Mouse (Mus musculus) stomach, embryonic 14.5 days (tissue): ENCODE data around the gene Zbtb7b. TPM values are rescaled to one million over a fixed set of nuclear protein-coding genes. Genes with fewer than 3 reads are reported as not detected.

Source experiments
- ATAC-seq: fragments of 200-750 bp; cut with Nextera tagmentation; 2 replicates; pipeline ENCODE4 v1.8.0; 2017; ENCODE audit warnings: low read depth, moderate TSS enrichment; ENCODE audit not compliant: insufficient number of reproducible peaks, insufficient read depth, low FRiP score
- H3K27ac ChIP-seq: fragments of 300-500 bp; sonication (generic); 2 replicates; pipeline ENCODE4 v1.5.1; 2014; ENCODE audit warnings: mild to moderate bottlenecking, low read length, moderate library complexity, mixed read lengths
- H3K27me3 ChIP-seq: fragments of 300-500 bp; sonication (generic); 2 replicates; pipeline ENCODE4 v1.6.1; 2014; ENCODE audit warnings: low read length, control low read depth, mixed read lengths; ENCODE audit not compliant: control insufficient read depth, insufficient read depth
- H3K36me3 ChIP-seq: fragments of 300-500 bp; sonication (generic); 2 replicates; pipeline ENCODE4 v1.6.1; 2014; ENCODE audit warnings: mild to moderate bottlenecking, control low read depth, low read length, moderate library complexity, mixed read lengths; ENCODE audit not compliant: control insufficient read depth, insufficient read depth
- H3K4me1 ChIP-seq: fragments of 300-500 bp; sonication (generic); 2 replicates; pipeline ENCODE4 v1.6.1; 2014; ENCODE audit warnings: low read length, control low read depth, mixed read lengths; ENCODE audit not compliant: control insufficient read depth, insufficient read depth
- H3K4me2 ChIP-seq: fragments of 300-500 bp; sonication (generic); replicated peaks from 2 replicates; pipeline ENCODE4 v1.6.1; 2014; ENCODE audit warnings: low read depth, low read length, control low read depth
- H3K4me3 ChIP-seq: fragments of 300-500 bp; sonication (generic); 2 replicates; pipeline ENCODE4 v1.5.1; 2014; ENCODE audit warnings: low read depth, low read length, control low read depth
- H3K9ac ChIP-seq: fragments of 300-500 bp; sonication (generic); replicated peaks from 2 replicates; pipeline ENCODE4 v1.6.1; 2014; ENCODE audit warnings: low read depth, mild to moderate bottlenecking, control low read depth, low read length, moderate library complexity, mixed read lengths
- H3K9me3 ChIP-seq: fragments of 300-500 bp; sonication (generic); 2 replicates; pipeline ENCODE4 v1.6.1; 2016; ENCODE audit warnings: low read depth, low read length, control low read depth; ENCODE audit not compliant: control insufficient read depth
- WGBS: fragments of 180-500 bp; shearing (Covaris S2); extraction: QIAGEN DNeasy Blood & Tissue Kit; methylation state at CpG from one replicate; pipeline ENCODE4 v1.1.7; 2014; 5-methylcytosine and 5-hydroxymethylcytosine counted together
- polyA plus RNA-seq: library from polyadenylated mRNA; unstranded; fragments of >200 nt; fragmentation: Nextera tagmentation; extraction: Ambion mirVana; gene quantifications from 2 replicates; pipeline ENCODE4 v1.2.1, GENCODE M21; 2014

The Zbtb7b gene
- polyA plus RNA-seq, 1 experiment from 2014 or later: 4.5 TPM

GRCm38 (mm10) chr3:89416158-89416557 is 21.6 kb upstream of the Zbtb7b start:
- no peak overlapping the region for H3K9ac ChIP-seq
- ATAC-seq: no peak
- no peak overlapping the region for H3K27ac ChIP-seq
- peaks cover 26% of the 10 kb centered on the region for H3K36me3 ChIP-seq
- no peak overlapping the region for H3K4me2 ChIP-seq
- H3K27me3 ChIP-seq: no peaks in the 10 kb centered on the region
- no peak overlapping the region for H3K4me3 ChIP-seq
- whole genome bisulfite sequencing: 96% methylated on average over 8 of the region's 8 CpGs
- no peaks in the 10 kb centered on the region for H3K9me3 ChIP-seq
- peaks cover 19% of the 10 kb centered on the region; the same call in 1 of the 2 replicates for H3K4me1 ChIP-seq

GRCm38 (mm10) chr3:89411490-89412393 is 17.2 kb upstream of the Zbtb7b start, which contains the start of gene Flad1:
Gene Flad1, minus strand, starts transcription at chr3:89411870.
- Histone ChIP-seq H3K4me2 (peak within 1 kb of the TSS; percentile 78), H3K27ac (peak within 1 kb of the TSS; percentile 39; the same call in 1 of the 2 replicates), H3K9me3 (no peaks in the 10 kb centered on the region), H3K36me3 (peaks cover 26% of the 10 kb centered on the region), H3K4me3 (peak within 1 kb of the TSS; percentile 62), H3K27me3 (no peaks in the 10 kb centered on the region), H3K4me1 (peaks cover 9% of the 10 kb centered on the region; the same call in 1 of the 2 replicates), H3K9ac (peak within 1 kb of the TSS; percentile 48)
- ATAC-seq: peak; percentile 99
- WGBS: 6% methylated on average over 28 of the region's 28 CpGs

DNA sequence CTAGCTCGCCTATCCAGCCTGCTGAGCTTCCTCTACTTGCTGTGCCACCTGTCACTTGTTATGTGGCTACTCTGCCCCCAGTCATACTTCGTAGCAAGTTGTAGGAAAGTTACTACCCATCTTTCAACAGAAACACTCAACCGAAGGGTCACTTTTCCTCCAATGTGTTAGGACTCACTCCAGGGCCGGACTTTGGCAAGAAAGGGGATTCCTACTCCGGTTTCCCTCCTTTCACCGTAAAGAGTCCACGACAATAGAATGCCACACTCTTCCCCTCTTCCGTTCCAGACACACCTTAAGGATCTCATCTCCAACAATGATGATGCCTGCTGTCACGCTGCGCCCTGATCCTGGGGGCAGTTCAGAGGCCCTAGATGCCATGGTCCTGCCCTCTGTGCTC is 16.3 kb upstream of the Zbtb7b start:
- no peaks in the 10 kb centered on the region for H3K9me3 ChIP-seq
- peaks cover 4% of the 10 kb centered on the region; the same call in 1 of the 2 replicates for H3K4me1 ChIP-seq
- peak overlapping the region; percentile 78 for H3K4me2 ChIP-seq
- WGBS: 78% methylated on average over 10 of the region's 10 CpGs
- peak overlapping the region; percentile 62 for H3K4me3 ChIP-seq
- H3K27me3 ChIP-seq: no peaks in the 10 kb centered on the region
- peaks cover 20% of the 10 kb centered on the region for H3K36me3 ChIP-seq
- no peak for ATAC-seq
- peak overlapping the region; percentile 48; the same call in 1 of the 2 replicates for H3K9ac ChIP-seq
- H3K27ac ChIP-seq: no peak overlapping the region

- no peaks in the 10 kb centered on the region for H3K9me3 ChIP-seq
- H3K4me3 ChIP-seq: no peak overlapping the region
- H3K27ac ChIP-seq: no peak overlapping the region
- WGBS: 93% methylated on average over 3 of the region's 3 CpGs
- H3K4me2 ChIP-seq: no peak overlapping the region
- peaks cover 10% of the 10 kb centered on the region for H3K36me3 ChIP-seq
- H3K9ac ChIP-seq: no peak overlapping the region
- no peaks in the 10 kb centered on the region for H3K27me3 ChIP-seq
- no peak for ATAC-seq
- H3K4me1 ChIP-seq: peaks cover 4% of the 10 kb centered on the region; the same call in 1 of the 2 replicates
Measured at GRCm38 (mm10) chr3:89409701-89410100, 15.1 kb upstream of the Zbtb7b start.

DNA sequence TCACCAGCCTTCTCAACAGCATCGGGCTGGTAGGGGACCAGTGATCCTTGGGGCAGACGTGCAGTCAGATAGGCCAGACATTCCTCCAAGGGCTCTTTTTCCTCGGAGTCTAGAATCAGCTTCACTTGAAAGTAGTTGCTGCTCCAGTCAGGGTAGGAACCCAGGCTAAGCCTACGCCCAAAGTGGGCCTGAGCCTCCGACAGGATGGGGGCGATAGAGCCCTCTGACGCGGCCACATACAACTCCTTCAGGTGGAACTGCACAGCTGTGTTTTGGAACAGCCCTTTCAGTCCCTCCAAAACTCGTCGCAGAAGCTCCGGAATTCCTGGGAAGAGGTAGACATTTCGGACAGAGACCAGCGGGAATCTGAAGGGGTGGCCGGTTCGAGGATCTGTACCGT is 13.9 kb upstream of the Zbtb7b start:
- no peak for ATAC-seq
- Histone ChIP-seq H3K4me1 (peaks cover 4% of the 10 kb centered on the region; the same call in 1 of the 2 replicates), H3K36me3 (peaks cover 3% of the 10 kb centered on the region), H3K4me3 (no peak overlapping the region), H3K27me3 (no peaks in the 10 kb centered on the region), H3K27ac (no peak overlapping the region), H3K4me2 (no peak overlapping the region), H3K9ac (no peak overlapping the region), H3K9me3 (no peaks in the 10 kb centered on the region)
- 62% methylated on average over 16 of the region's 16 CpGs for WGBS

GRCm38 (mm10) chr3:89406887-89407286 is 12.3 kb upstream of the Zbtb7b start:
- no peak overlapping the region for H3K27ac ChIP-seq
- no peaks in the 10 kb centered on the region for H3K9me3 ChIP-seq
- no peak overlapping the region for H3K4me3 ChIP-seq
- no peak for ATAC-seq
- H3K4me1 ChIP-seq: peaks cover 4% of the 10 kb centered on the region; the same call in 1 of the 2 replicates
- no peaks in the 10 kb centered on the region for H3K27me3 ChIP-seq
- no peak overlapping the region for H3K9ac ChIP-seq
- WGBS: 87% methylated on average over 6 of the region's 6 CpGs
- no peak overlapping the region for H3K4me2 ChIP-seq
- H3K36me3 ChIP-seq: peaks cover 12% of the 10 kb centered on the region; the same call in 1 of the 2 replicates

- no peak for ATAC-seq
- Histone ChIP-seq H3K4me3 (no peak within 1 kb of the TSS), H3K4me2 (no peak within 1 kb of the TSS), H3K36me3 (peaks cover 12% of the 10 kb centered on the region; the same call in 1 of the 2 replicates), H3K27ac (no peak within 1 kb of the TSS), H3K27me3 (no peaks in the 10 kb centered on the region), H3K9me3 (no peaks in the 10 kb centered on the region), H3K4me1 (no peaks in the 10 kb centered on the region), H3K9ac (no peak within 1 kb of the TSS)
- 78% methylated on average over 5 of the region's 5 CpGs for WGBS
Measured at GRCm38 (mm10) chr3:89402693-89403092, 8.1 kb upstream of the Zbtb7b start, which contains the start of gene Lenep. Gene Lenep, minus strand, starts transcription at chr3:89402793.

DNA sequence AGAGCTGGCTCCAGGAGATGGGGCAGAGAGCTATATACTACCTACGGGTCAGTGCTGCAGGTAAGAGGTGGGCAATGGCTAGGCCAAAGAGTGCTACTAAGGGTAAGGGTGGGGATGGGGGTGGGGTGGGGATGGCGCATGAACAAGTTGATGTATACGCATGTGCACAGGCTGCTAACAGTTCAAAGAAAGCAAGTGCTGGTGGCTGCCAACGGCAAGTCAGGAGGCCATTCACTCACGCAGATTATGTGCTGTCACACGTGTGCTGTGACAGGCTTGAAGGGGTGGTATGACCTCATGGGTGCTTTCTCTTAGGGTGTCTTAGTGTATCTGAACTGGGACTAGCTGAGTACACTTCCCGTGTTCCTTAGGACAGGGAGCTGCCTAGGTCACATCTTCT is 6.8 kb upstream of the Zbtb7b start:
- no peak overlapping the region for H3K9ac ChIP-seq
- no peak overlapping the region for H3K4me3 ChIP-seq
- no peak overlapping the region for H3K27ac ChIP-seq
- no peak for ATAC-seq
- no peak overlapping the region for H3K4me2 ChIP-seq
- peaks cover 12% of the 10 kb centered on the region; the same call in 1 of the 2 replicates for H3K36me3 ChIP-seq
- H3K9me3 ChIP-seq: no peaks in the 10 kb centered on the region
- H3K4me1 ChIP-seq: peaks cover 6% of the 10 kb centered on the region; the same call in 1 of the 2 replicates
- 88% methylated on average over 7 of the region's 7 CpGs for WGBS
- H3K27me3 ChIP-seq: no peaks in the 10 kb centered on the region
